Mouse (Mus musculus): ENCODE data around the gene Psap. TPM values are rescaled to one million over a fixed set of nuclear protein-coding genes. Genes with fewer than 3 reads are reported as not detected.

Gene Psap
- total RNA-seq, 2 experiments from 2014 or later = 1,163 to 1,211 TPM

DNA sequence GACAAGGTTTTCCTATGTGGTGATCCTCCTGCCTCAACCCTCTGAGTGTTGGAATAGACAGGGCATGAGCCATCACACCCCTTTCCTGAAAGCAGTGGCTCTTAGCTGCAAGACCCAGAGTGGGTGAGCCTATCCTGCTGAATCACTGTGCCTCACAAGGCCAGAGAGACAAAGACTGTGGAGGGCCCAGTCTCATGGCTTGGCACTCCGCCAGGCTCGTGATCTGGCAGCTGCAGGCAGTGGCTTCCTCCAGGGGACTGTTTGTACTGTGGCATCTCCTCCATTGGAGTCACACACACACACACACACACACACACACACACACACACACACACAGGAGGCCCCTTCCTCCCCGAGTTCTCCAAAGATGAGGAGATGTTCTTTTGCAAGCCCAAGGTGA lies 15.0 kb upstream of the Psap start:
- intact Hi-C loops (cut with DNase I) = no loop called here
- DNase-seq = peak; percentile 87 to 89

DNA sequence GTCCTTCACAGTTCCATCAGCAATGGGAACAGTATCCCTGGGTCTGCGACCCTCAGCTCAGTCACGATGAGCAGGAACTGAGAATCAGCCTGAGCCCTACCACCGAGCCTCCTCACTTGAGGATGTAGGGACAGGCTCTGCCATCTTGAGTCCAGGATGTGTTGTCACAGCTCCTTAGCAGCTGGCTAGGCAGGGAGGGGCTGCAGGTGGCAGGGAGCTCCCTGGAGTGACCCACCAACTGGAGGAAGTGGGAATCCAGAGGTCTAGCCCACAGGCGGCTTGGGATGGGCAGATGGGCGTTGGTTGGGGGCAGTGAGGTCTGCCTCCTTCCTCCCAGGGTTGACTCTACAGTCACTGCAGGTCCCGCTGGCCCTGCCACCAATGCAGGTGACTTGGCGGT lies 14.1 kb upstream of the Psap start:
- peak in 1 of 2 experiments; percentile 7 for DNase-seq
- intact Hi-C loops (cut with DNase I) = no loop called here

DNA sequence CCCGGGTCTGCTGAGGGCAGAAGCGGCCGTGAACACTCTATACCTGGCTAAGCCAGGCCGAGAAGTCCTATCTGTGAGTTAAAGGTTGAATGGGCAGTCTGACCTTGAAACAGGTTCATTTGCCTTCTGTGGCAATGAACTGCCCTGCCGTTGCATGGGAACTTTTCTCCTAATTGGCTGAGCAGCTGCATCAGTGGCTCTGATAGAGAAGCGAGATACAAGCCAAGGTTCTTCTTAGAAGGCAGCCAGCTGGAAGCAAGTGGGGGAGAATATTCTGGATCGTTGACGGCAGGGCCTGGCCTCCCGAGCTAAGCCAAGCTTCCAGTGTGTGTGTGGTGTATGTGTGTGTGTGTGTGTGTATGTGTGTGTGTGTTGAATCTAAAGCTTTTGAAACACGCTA lies 12.2 kb upstream of the Psap start:
- intact Hi-C loops (cut with DNase I) = no loop called here
- DNase-seq = peak in 1 of 2 experiments; percentile 21

DNA sequence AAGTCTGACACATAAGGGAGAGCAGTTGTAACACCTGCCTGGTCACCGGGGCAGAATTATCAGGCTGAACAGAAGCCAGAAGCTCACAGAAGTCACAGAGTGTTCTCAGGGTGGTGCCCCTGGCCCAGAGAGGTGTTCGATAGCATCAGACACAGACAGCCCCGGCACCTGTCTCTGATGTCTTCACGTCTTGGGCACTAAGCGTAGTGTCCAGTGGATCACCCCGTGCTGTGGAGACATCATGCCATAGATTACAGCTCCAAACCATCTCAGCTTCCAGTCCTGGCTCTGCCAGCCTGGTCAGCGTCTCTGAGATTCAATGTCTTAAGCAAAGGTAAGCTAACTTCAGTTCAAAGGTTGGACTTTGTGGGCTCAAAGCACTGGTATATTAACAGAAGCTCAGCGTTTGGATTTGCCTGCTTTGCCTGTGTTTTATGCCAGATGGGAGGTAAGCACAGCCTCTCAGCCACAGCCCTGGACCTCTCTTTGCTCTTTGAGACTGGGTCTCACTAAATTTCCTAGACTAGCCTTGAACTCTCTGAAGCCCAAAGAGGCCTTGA lies 10.5 kb upstream of the Psap start:
- intact Hi-C loops (cut with DNase I) = no loop called here
- DNase-seq = no peak

DNA sequence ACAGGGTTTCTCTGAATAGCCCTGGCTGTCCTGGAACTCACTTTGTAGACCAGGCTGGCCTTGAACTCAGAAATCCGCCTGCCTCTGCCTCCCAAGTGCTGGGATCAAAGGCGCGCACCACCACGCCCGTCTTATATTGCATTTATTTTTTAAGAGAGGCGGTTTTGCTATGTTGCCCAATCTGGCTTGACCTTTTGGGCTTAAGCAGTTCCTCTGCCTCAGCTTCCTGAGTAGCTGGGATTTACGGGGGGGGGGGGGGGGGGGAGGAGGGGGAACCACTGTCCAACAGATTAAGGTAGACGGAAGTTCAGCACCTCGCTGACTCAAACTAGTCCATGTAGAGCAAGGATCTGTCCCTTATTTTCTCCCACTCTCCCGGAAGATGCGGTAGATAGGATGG lies 8.7 kb upstream of the Psap start:
- intact Hi-C loops (cut with DNase I) = no loop called here
- no peak for DNase-seq

DNA sequence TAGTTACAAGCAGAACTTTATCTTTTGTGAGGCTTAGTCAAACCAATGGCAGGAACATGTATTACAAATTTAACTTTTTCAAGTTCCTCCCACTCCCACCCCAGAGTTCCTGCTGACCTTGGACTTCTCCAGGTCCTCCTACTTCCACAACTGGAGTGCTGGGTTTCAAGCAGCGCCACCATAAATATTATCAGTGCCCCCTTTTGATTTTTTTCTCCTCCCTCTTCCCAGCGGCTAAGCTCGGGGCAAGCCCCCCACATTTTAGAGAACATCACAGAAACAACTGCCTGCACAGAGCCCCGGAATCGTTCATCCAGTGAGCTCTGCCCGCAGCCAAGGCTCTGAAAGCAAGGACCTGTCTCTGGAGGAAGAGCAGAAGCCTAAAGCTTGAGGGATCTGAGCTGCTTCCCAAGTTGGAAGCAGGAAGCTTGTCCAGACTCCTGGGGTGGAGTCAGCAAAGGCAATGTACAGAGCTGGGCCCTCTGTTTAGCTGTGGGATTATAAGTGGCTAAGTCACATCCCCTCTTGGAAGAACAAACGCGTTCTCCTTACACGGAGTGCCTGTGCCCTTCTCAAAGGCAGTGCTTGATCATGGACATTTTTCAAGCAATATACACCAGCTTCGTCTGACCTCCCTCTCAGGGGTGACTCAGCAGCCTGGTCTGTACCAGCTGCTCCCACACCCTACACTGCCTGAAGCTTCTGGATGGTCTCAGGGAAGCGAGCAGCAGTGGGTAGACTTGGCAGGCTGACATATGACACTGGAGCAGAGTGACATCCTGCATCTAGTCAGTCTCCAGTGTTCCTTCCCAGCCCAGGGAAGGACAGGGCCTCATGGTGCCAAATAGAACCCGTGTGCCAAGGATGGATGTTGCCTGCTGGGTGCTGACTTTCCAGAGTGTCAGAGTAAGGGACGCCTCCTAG lies 8.0 kb upstream of the Psap start:
- DNase-seq = no peak
- intact Hi-C loops (cut with DNase I) = no loop called here

DNA sequence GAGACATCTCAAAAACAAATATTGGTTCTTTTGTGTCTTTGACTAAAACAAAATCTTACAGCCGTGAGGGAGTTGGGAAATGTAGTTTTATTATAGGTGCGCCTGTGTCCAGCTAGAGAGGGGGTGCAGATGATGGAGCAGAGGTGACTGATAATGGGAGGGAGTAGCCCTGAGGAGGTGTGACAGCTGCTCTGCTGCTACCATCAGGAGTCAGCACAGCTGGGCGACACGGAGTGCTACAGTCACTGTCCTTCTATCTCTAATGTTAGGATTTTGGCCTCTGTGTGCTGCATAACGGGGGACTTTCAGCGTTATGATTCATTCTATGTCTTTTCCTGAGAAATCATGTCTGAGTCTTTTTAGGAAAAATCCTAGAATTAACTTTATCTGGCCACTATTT lies 6.4 kb upstream of the Psap start:
- intact Hi-C loops (cut with DNase I) = no loop called here
- DNase-seq = no peak

DNA sequence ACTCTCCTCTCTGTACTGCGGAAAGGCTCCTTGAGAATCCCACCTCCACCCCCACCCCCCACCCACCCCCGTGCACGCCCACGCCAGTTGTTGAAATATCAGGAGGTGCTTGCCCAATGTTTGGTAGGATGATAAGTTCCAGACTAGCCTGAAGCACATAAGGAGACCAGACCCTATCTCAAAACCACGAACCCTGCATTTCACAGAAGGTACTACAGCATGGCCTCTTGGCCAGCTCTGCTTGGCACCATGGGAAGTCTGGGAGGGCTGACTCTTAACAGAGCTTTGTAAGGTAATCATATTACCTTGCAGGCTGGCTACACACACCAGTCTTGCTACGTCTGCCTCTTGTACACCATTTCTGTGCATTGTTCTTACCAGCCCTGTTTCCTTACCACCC lies 5.2 kb upstream of the Psap start:
- intact Hi-C loops (cut with DNase I) = no loop called here
- no peak for DNase-seq

DNA sequence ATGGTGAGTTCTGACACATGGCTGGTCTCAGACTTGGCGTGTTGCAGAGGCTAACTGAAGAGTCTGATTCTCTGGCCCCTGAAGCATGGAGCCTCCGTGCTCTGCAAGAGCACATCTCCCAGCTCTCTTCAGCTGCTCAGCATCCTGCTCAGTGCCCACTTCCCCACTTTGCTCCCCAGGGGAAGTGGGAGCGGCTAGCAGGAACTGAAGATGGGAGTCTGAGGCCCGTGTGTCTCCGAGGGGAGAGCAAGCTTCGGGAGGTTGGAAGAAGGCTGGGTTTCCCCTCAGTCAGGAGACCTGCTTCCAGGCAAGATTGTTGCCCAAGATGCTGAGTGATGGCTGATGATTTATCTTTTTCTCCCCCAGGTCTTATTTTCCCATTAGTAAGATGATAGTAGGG lies 4.0 kb upstream of the Psap start:
- intact Hi-C loops (cut with DNase I) = no loop called here

DNA sequence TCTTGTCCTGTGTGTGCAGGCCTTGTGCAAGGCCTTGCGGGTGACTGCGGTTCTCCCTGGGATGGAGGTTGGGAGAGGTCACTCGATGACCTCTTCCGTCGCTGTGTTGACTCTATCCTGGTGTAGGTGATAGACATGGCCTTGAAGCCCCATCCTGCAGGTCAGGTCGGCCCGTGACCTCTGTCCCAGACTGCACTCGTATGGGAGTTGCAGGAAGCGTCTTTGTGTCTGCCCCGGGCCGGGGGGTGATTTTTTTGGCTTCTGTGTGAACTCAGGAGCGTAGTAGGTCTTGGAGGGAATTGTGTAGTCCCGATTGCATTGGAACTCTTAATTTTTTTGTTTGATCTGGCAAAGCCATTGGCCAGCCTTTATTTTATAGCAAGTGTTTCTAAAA lies 576 bp downstream of the Psap start:
- intact Hi-C loops (cut with DNase I) = no loop called here
- no peak for DNase-seq

More for the DNA sequence above, 4.0 kb upstream of the Psap start:
- DNase-seq = no peak

DNA sequence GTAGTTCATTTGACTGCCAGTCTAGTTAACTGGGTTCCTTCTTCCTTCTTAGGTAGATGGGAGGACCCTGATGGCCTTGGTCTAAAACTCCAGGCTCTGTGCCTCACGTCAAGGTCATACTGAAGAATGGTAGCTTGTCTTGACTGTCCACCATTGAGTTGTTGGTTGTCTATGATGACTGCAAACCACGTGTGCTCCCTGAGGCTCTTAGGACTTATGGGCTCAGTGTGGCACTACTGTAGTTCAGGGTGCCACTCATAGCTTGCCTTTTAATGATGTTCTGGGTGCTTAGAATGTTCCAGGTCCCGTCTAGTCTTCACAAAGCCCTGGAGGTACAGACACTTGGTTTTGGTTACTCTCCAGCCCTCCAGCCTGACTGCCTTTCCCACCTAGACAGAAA lies 1.4 kb downstream of the Psap start:
- DNase-seq = no peak
- intact Hi-C loops (cut with DNase I) = no loop called here

DNA sequence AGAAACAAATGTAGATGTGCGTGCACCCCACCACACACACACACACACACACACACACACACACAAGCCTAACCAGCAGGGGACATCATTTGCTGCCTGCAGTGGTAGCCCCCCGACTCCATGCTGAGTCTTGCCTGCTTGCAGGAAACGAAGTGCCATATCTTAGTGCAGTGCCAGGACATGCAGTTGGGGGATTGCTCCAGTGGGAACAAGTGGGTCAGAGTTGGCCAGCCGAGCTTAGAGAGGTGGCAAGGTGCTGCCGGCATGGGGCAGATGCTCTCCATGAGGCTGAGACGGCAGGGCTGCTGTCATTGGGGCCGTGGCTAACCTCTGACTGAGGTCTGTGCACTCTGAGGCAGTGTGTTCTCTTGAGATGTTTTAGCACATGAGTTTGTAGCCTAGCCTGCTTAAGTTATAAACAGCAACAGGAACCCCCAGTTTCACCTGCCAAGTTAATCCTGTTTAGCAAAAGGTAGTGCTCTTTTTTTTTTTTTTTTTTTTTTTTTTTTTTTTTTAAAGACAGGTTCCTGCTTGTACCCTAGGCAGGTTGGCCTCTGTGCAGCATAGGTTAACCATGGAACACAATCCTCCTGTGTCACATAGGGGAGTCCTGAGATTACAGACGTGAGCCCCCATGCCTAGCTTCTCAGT lies 2.0 kb downstream of the Psap start:
- no peak for DNase-seq
- intact Hi-C loops (cut with DNase I) = no loop called here

DNA sequence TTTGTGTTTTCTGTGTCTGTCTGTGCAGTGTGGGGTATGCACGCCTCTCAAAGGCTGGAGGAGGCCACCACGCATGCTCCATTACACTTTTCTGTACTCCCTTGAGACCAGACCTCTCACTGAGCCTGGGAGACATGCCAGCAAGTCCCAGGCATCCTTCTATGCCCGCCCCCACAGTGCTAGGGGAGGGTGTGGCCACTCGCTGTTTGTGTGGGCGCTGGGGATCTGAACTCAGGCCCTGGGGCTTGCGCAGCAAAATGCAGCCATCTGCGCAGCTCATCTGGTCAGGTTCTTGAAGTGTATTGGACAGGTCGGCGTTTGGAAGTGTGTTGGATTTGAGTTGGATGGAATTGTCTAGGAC lies 2.5 kb downstream of the Psap start:
- peak; percentile 66 to 70 for DNase-seq
- intact Hi-C loops (cut with DNase I) = no loop called here

DNA sequence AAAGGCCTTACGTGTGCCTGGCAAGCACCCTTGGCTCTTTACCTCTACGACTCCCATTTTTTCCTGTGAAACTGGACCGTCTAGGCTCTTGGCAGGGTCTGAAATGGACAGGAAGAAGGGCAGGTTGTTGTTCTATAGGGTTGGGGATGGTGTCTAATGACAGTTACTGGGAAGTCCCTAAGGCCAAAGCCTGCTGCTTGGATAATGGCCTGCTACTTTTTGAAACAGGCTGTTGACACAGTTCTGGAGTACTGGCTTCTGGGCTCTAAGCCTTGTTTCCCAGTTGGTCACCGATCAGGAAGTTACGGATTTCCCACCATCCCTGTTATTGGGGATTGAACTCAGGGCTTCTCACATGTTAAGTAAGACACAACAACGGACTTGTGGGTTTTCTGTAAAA lies 2.9 kb downstream of the Psap start:
- intact Hi-C loops (cut with DNase I) = no loop called here
- no peak for DNase-seq

DNA sequence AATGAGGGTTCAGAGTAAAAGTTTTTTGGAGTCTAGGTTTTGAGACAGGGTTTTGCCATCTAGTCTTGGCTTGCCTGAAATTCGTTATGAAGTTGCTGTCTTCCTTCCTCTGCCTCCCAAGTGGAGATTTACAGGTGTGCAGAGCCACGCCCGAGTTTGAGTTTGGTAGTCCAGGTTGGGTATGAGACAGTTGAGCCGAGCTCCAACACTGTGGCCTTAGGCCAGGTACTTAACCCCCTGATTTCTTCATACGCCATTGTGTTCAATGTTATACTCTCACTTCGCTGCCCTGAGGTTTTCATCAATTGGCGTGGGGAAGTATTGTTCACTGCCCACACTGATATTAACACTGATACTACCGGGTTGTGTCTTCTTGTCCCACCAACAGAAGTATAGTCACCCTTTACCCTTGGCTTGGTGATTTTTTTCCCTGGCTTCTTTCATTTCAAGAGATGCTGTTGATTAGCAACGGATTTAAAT lies 4.2 kb downstream of the Psap start:
- DNase-seq = no peak
- intact Hi-C loops (cut with DNase I) = loop anchor here (2.0 kb wide), 1 partner anchor 37 kb away; no protein-coding TSS in a partner anchor

DNA sequence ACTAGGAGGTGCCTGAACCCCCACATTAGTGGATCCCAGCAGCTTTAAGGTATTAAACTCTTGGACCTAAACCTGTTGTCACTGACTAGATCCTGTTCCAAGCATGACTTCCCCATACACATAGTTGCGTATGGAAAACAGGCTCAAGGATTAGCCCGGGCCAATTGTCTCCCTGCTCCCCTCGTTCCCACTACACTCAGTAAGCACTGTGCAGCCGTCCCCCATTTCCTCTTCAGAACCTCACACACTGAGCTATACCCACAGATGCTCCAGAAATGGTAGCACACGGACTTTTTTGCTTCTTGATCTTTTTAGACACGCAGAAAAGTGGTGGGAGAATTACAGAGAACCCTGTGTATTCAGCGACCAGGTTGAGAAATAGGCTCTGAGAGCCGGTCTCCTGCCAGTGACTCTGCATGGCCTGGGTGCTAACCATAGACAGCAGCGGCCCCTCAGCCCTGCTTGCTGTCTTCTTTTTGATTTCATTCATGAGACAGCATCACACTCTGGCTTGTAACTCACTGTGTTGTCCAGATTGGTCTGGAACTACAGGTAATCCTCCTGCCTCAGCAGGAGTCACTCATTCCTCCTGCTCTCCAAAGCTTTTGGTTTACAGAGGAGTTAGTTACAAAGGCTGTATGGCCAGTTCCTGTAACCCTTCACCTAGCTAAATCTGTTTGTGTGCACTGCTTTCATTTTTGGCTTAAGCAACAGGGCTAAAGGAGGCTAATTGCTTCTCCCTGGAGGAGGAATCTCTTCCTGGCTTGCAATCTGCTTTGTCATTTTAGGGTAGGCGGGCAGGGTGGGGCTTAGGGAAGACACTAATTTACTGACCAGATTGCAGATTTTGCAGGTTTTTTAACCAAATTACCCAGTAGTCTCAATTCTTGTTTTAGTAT lies 4.9 kb downstream of the Psap start:
- intact Hi-C loops (cut with DNase I) = loop anchor here (2.0 kb wide), 1 partner anchor 38 kb away; no protein-coding TSS in a partner anchor
- DNase-seq = no peak

DNA sequence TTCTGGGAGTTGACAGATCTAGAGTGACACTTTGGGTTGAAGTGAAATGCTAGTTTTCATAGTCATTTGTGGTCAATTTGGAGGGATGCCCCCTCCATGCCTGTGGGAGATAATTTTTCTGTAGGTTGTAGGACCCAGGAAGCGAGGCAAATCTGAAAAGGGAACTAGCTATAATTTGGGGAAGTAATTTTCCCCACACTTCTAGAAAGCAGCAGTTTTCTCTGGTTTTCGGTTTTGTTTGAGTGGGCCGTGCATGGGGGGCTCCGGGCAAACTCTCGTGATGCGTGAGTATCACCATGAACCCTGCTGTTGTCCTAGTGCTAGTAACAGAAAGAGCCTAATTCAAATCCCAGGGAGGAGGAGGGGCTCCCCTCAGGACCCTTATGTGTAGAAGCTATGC lies 6.8 kb downstream of the Psap start:
- intact Hi-C loops (cut with DNase I) = no loop called here
- DNase-seq = no peak

DNA sequence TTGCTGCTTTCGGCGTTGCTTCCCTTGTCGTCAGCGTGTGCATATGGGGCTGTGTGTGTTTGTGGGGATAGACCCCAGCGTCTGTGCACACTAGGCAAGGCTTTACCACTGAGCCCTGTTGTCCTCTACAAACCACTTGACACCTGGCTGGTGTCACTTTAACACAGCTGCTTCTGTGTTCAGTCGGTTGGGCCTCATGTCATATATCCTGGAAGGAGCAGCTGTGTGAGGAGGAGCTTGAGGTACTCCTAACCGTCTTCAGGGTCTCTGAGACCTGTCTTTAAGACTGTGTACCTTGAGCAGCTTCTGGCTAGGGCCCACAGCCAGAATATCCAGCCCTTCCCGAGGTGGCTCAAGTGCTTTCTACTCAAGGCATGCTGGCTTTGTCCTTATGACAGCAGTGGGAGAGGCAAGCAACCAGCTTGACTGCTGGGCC lies 7.3 kb downstream of the Psap start:
- intact Hi-C loops (cut with DNase I) = no loop called here
- DNase-seq = no peak

DNA sequence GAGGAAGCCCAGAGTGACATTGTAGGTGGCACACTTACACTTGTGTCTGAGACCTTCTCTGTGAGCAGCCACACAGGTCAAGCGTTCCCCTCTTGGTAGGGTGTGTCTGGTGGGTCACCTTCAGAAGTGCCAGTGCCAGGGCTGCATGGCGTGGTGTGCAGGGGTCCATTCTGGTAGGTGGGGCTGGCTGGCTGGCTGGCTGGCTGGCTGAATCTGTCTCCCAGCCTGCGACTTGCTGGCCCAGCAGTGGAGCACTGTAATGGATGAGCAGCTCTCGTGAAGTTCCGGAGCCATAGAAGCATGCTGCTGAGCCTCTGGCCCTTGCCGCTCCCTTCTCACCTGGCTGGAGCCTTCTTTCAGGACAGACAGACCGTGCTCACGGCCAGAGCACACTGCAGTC lies 7.8 kb downstream of the Psap start:
- intact Hi-C loops (cut with DNase I) = no loop called here
- no peak for DNase-seq

DNA sequence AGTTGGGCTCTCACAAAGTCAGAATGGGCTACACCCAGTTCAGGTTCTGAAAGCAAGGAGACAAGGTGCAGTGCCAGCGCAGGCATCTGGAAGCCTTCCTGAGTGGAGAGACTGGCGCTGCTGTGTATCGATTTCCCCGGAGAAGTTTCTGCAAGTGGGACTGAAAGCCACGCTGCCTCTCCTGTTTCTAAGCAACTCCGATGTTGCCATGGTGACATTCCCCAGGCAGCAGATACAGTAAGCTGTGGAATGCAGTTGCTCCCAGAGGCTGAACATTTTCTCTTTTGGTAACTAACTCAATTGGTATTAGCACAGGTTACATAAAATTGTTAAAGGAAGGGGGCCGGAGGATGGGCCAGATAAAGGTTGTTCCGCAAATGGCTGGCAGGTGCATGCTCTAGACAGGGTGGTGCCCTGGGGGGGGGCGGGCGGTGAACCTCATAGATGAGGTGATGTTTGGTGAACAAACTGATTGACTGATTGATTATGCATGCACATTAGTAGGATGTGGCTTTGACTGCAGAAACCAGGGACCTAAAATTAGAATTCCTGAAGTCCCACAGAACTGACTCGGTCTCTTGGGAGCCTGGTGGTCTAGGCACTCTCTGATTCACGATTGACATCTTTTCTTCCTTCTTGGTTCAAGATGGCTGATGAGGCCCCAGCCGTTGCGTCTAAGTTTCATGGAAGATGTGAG lies 8.4 kb downstream of the Psap start:
- no peak for DNase-seq
- intact Hi-C loops (cut with DNase I) = no loop called here
